Mouse (Mus musculus): ENCODE results near the gene Camk1g.
A peak's percentile ranks its signal among the peaks of the same experiment; 100 is the strongest.

The Camk1g gene

GRCm38 (mm10) chr1:193332018-193332417 lies 38.1 kb downstream of the Camk1g start:
- no peak for DNase-seq

DNA sequence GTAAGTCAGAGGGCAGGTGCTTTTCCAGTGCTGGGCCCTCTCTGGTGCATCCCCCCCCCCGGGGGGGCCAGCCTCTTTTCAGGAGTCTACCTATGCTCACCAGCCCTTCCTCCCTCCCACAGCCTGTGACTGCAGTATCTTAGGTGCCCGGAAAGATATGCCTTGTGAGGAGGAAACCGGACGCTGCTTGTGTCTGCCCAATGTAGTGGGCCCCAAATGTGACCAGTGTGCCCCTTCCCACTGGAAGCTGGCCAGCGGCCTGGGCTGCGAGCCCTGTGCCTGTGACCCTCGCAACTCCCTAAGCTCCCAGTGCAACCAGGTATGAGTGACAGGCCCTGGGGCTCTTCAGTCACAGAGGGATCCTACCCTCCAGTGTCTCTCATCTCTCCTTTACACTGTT lies 39.5 kb downstream of the Camk1g start:
- DNase-seq, result no peak

- DNase-seq, result peak; percentile 83
Measured at GRCm38 (mm10) chr1:193330172-193330571, 39.9 kb downstream of the Camk1g start.

- DNase-seq, result no peak
Measured at GRCm38 (mm10) chr1:193329557-193329956, 40.5 kb downstream of the Camk1g start.

DNA sequence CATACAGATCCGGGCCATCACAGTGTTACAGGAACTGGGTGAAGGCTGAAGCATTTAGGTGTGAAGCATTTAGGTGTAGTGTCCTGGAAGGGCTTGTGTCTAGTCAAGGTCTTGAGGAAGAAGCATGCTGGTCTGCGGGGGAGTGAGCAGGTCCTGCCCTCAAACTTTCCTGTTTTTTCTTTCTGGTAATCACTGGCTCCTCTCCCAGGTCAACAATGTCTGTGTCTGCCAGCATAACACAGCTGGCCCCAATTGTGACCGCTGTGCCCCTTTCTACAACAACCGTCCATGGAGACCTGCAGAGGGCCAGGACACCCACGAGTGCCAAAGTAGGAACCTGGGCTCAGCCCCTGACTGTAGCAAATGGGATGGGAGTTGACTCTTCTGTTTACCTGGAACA lies 42.4 kb downstream of the Camk1g start:
- DNase-seq, result no peak

- DNase-seq, result no peak
Measured at GRCm38 (mm10) chr1:193327216-193327615, 42.9 kb downstream of the Camk1g start.

DNA sequence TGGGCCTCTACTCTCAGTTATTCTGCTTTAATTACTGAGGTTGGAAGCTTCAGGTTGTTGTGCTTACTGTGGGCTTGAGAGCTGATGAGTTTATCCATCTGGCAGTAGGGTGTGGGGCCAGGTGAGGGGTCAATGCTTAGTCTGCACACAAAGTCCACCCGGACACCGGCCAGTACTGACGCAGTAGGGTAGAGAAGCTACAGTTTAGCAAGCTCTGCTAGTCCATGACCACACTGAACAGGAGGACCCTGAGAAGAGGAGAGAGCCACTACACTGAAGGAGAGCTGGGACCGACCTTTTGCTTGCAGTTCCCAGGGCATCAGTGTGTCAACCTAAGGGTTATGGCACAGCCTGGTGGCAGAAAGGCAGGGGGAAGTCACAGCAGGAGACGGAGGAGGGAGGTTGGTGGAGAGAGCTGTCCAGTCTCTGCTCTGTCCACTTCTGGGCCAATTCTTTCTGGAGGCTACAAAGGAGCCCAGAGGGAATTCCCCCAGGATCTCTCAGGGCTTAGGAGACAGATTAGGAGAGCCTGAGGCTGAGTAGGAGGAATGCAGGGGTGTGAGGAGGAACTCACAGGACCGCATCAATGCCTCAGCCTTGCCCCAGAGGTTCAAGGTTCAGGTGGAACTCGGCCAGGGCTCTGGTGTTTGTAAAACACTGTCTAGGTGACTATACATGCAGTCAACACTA lies 43.5 kb downstream of the Camk1g start:
- DNase-seq, result peak; percentile 87

GRCm38 (mm10) chr1:193325891-193326290 lies 44.2 kb downstream of the Camk1g start:
- no peak for DNase-seq

DNA sequence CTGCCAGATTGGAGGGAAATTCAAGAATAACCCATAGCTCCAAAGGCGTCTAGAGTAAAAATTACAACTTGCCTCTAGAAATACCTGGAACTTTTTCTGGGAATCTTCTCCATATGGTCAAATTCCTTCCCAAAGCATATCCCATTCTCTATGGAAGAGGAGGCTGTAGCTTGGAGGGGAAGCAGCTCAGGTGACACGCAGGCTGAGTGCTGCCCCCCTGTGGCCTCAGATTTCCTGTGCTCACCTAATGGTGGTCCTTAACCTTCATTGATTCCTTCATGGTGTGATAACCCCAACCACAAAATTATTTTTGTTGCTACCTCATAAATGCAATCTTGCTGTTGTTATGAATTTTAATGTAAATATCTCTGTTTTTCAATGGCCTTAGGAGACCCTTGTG lies 45.9 kb downstream of the Camk1g start:
- DNase-seq, result peak; percentile 70

DNA sequence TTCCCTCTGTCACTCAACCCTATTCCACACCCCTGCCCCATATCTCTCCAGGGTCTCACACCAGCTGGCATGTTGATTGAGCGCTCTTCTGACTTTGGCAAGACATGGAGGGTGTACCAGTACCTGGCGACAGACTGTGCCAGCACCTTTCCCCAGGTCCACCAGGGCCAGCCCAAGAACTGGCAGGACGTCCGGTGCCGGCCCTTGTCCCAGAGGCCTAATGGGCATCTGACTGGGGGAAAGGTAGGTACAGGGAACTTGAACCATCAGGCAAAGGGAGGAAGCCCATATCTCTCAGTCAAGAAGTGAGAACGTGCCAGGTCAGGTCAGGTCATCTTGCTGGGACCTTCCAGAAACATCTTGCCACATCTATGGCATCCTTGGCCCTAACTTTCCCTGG lies 46.4 kb downstream of the Camk1g start:
- DNase-seq, result no peak

DNA sequence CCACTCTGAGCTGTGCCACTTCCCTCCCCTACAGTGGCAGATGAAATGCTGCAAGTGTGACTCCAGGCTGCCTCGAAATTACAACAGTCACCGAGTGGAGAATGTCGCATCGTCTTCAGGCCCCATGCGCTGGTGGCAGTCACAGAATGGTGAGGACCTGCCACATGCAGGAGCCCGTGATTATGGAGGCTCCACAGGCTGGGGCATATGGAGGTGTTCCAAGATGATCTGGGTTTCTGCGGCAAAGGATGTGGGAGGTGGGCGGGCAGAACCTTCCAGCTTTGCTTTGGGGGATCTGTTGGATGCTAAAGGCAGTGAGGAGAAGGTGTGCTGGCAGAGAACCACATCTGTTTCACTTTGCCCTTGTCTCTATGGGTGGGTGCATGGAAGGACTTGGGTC lies 49.7 kb downstream of the Camk1g start:
- DNase-seq, result no peak

- DNase-seq, result no peak
Measured at GRCm38 (mm10) chr1:193319721-193320120, 50.4 kb downstream of the Camk1g start.

- peak; percentile 68 for DNase-seq
Measured at GRCm38 (mm10) chr1:193317159-193317559, 52.9 kb downstream of the Camk1g start.

- DNase-seq, result no peak
Measured at GRCm38 (mm10) chr1:193316358-193316750, 53.7 kb downstream of the Camk1g start.

DNA sequence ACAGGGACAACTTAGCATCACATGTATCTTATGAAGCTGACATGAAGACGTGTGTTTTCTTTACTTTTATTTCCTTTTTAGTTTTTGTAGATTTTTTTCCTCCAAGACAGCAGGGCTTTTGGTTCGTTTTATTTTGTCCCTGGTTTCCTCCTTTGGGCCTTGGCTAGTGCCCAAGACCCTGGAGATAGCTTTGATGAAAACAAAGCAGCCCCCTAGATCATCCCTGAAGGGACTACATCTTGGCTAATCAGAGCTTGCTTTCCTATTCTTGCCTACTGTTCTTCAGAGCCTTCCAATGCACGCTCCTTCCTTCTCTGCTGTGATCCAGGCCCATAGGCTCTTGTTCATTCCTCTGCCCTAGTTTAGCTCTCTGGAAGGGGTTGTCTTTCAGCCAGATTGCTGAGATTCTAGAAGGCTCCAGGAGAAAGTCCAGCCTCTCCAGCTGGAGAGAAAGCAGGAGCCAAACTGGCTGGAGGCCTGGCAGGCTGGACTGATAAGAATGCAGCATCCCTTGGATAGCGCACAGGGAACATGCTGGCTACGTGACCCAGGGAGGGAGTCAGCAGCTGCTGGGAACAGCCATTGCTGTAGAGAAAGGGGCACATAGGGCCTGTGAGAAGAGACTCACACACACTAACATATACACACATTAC lies 54.3 kb downstream of the Camk1g start:
- peak; percentile 85 for DNase-seq

GRCm38 (mm10) chr1:193311596-193311995 lies 58.5 kb downstream of the Camk1g start:
- peak; percentile 80 for DNase-seq

DNA sequence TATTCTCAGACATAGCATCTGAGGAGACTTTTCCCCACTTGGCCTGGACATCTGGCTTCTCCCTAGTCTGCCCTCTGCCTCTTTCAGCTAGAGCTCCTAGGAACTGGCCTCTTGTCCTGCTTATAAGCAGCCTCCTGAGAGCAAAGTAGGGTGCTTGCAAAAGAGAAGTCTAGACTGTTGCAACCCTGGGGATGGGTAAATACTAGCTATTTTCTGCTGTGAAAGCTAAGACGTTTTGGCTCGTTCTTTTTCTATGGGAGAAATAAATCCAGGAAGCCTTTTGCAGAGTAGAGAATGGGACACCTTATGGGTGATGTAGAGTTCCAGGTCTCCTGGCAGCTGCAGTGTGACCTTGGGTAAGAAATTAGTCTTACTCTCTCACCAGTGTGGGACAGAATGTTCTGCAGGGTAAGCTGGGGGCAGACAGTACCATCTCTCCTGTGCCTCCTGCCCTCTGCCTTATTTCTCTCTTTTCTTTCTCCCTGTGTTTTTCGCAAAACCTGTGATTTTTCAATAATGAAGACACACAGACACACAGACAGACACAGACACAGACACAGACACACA lies 59.5 kb downstream of the Camk1g start:
- DNase-seq, result no peak

DNA sequence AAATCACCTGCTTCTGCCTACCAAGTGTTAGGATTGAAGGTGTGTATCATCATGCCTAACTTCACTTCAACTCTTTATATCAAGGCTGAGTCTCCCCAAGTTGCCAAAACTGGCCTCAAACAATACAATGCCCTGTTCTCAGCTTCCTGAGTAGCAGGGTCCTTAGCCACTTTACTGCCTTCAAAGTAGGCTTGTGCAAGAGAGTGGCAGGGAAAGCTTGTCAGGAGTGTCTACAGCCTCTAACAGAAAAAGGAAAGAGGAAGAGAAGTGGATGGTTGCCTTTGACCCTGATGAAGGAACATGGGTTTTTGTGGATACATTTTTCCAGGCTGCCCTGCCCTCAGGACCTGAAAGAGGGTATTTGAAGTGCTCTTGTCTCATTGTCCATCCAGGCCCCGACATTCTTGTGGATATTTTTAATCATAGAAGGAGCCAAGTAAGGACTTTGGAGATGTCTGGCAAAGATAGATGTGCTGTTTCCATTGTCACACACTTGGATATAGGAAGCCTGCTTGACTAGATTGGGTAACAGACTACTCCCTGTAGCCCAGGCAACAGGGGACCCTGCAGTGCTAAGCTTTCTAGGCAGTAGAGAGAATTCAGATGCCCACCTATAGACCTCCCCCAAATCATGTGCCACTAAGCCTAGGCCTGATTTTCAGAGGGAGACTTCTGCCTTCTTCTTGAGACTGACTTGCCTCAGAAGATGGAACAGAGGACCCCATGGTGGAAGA lies 60.1 kb downstream of the Camk1g start:
- DNase-seq, result no peak

- DNase-seq, result no peak
Measured at GRCm38 (mm10) chr1:193306832-193307231, 63.3 kb downstream of the Camk1g start.

DNA sequence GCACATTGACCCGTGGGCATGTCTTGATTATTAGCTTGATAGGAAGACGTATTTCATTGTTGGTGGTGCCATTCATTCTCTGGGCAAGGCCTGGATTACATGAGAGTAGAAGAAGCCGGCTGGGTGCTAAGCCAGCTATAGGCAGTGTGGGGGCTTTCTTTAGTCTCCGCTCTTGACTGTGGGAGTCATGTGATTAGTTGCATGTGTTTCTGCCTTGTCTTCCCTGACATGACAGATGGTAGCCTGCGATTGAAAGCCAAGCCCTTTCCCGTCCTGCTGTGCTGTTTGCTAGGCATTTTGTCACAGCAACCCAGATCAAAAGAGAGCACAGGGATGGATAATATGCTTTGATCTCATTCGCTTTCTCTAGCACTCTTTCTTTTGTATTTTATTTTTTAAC lies 64.7 kb downstream of the Camk1g start:
- DNase-seq, result no peak

GRCm38 (mm10) chr1:193303096-193303495 lies 67.0 kb downstream of the Camk1g start:
- DNase-seq, result no peak

- no peak for DNase-seq
Measured at GRCm38 (mm10) chr1:193302093-193302405, 68.0 kb downstream of the Camk1g start.

GRCm38 (mm10) chr1:193301216-193302092 lies 68.6 kb downstream of the Camk1g start:
- peak; percentile 42 for DNase-seq
